Mouse (Mus musculus) heart, postnatal 0 days (tissue): ENCODE measurements around the gene Trim26. TPM values are rescaled to one million over a fixed set of nuclear protein-coding genes. Genes with fewer than 3 reads are reported as not detected.
A peak's percentile ranks its signal among the peaks of the same experiment; 100 is the strongest.

Source experiments
- ATAC-seq: fragments of 200-750 bp; cut with Nextera tagmentation; 2 replicates; pipeline ENCODE4 v1.8.0; 2017; ENCODE audit warnings: low read depth, moderate number of reproducible peaks, moderate library complexity; ENCODE audit not compliant: insufficient read depth
- DNase-seq: peaks from one replicate; pipeline ENCODE4 v3.0.0-alpha.2; 2016; ENCODE audit warnings: low spot score
- H3K27ac ChIP-seq: fragments of 300-500 bp; sonication (generic); 2 replicates; pipeline ENCODE4 v1.5.1; 2014; ENCODE audit warnings: low read depth, mild to moderate bottlenecking
- H3K27me3 ChIP-seq: fragments of 300-500 bp; sonication (generic); 2 replicates; pipeline ENCODE4 v1.6.1; 2014; ENCODE audit warnings: low read length, mixed read lengths; ENCODE audit not compliant: control insufficient read depth, insufficient read depth
- H3K36me3 ChIP-seq: fragments of 300-500 bp; sonication (generic); replicated peaks from 2 replicates; pipeline ENCODE4 v1.6.1; 2014; ENCODE audit warnings: low read length, mixed read lengths; ENCODE audit not compliant: control insufficient read depth, insufficient read depth
- H3K4me1 ChIP-seq: fragments of 300-500 bp; sonication (generic); 2 replicates; pipeline ENCODE4 v1.6.1; 2014; ENCODE audit warnings: antibody characterized with exemption; ENCODE audit not compliant: control insufficient read depth, insufficient read depth
- H3K4me2 ChIP-seq: fragments of 300-500 bp; sonication (generic); 2 replicates; pipeline ENCODE4 v1.6.1; 2014; ENCODE audit warnings: low read depth, mild to moderate bottlenecking, low read length, moderate library complexity
- H3K4me3 ChIP-seq: fragments of 300-500 bp; sonication (generic); 2 replicates; pipeline ENCODE4 v1.5.1; 2014; ENCODE audit warnings: low read depth, low read length
- H3K9ac ChIP-seq: fragments of 300-500 bp; sonication (generic); replicated peaks from 2 replicates; pipeline ENCODE4 v1.6.1; 2014; ENCODE audit warnings: low read depth, low read length, mixed read lengths
- H3K9me3 ChIP-seq: fragments of 300-500 bp; sonication (generic); replicated peaks from 2 replicates; pipeline ENCODE4 v1.6.1; 2016; ENCODE audit warnings: low read length; ENCODE audit not compliant: control insufficient read depth
- CTCF ChIP-seq: IDR thresholded peaks from 2 replicates; pipeline ENCODE4 v1.5.1; 2016; ENCODE audit warnings: antibody characterized with exemption, control low read depth, low read depth
- EP300 ChIP-seq: IDR thresholded peaks from 2 replicates; pipeline ENCODE4 v1.6.1; 2016; ENCODE audit warnings: antibody characterized with exemption, low read depth
- WGBS: fragments of 180-500 bp; shearing (Covaris S2); extraction: QIAGEN DNeasy Blood & Tissue Kit; methylation state at CpG from one replicate; pipeline ENCODE4 v1.1.7; 2014; 5-methylcytosine and 5-hydroxymethylcytosine counted together
- polyA plus RNA-seq: library from polyadenylated mRNA; unstranded; fragments of >200 nt; fragmentation: Nextera tagmentation; extraction: Ambion mirVana; gene quantifications from 2 replicates; pipeline ENCODE4 v1.2.1, GENCODE M21; 2015
- total RNA-seq: library from RNA; depleted of rRNA; stranded (reverse); fragments of >200 nt; gene quantifications from 2 replicates; pipeline ENCODE4 v1.2.3, GENCODE M21; 2014; ENCODE audit warnings: low replicate concordance

Trim26 gene
- total and polyA plus RNA-seq, 2 experiments from 2014 or later = 13.8 to 14.0 TPM

GRCm38 (mm10) chr17:36896583-36896982, 59.6 kb downstream of the Trim26 start:
- no peak overlapping the region for H3K9ac ChIP-seq
- H3K4me3 ChIP-seq = no peak overlapping the region
- whole genome bisulfite sequencing = 88% methylated on average over 1 of the region's 1 CpGs
- ATAC-seq = no peak
- H3K4me1 ChIP-seq = no peaks in the 10 kb centered on the region
- no peaks in the 10 kb centered on the region for H3K36me3 ChIP-seq
- no peaks in the 10 kb centered on the region for H3K9me3 ChIP-seq
- no peak overlapping the region for H3K27ac ChIP-seq
- no peak overlapping the region for H3K4me2 ChIP-seq
- TF ChIP-seq EP300 (no peak), CTCF (peak; percentile 49)
- H3K27me3 ChIP-seq = no peaks in the 10 kb centered on the region
- DNase-seq = peak; percentile 13

GRCm38 (mm10) chr17:36897065-36897464, 60.1 kb downstream of the Trim26 start:
- H3K27ac ChIP-seq = no peak overlapping the region
- no peaks in the 10 kb centered on the region for H3K27me3 ChIP-seq
- no peaks in the 10 kb centered on the region for H3K36me3 ChIP-seq
- no peak overlapping the region for H3K4me2 ChIP-seq
- ATAC-seq (no peak), DNase-seq (no peak)
- H3K9me3 ChIP-seq = no peaks in the 10 kb centered on the region
- TF ChIP-seq CTCF (no peak), EP300 (no peak)
- H3K4me1 ChIP-seq = no peaks in the 10 kb centered on the region
- no peak overlapping the region for H3K4me3 ChIP-seq
- no peak overlapping the region for H3K9ac ChIP-seq

- Histone ChIP-seq H3K27ac (no peak within 1 kb of the TSS), H3K4me1 (no peaks in the 10 kb centered on the region), H3K36me3 (no peaks in the 10 kb centered on the region), H3K4me3 (no peak within 1 kb of the TSS), H3K9ac (no peak within 1 kb of the TSS), H3K4me2 (no peak within 1 kb of the TSS), H3K9me3 (no peaks in the 10 kb centered on the region), H3K27me3 (no peaks in the 10 kb centered on the region)
- 64% methylated on average over 6 of the region's 6 CpGs for WGBS
- ATAC-seq = no peak
- TF ChIP-seq EP300 = no peak
- no peak for TF ChIP-seq CTCF
- no peak for DNase-seq
Measured at GRCm38 (mm10) chr17:36897552-36898205, 60.7 kb downstream of the Trim26 start, which contains the start of gene Trim31. Gene Trim31, plus strand, starts transcription at chr17:36898118.

- no peak overlapping the region for H3K4me3 ChIP-seq
- no peak overlapping the region for H3K4me2 ChIP-seq
- no peaks in the 10 kb centered on the region for H3K36me3 ChIP-seq
- DNase-seq (no peak), ATAC-seq (no peak)
- no peaks in the 10 kb centered on the region for H3K9me3 ChIP-seq
- H3K27ac ChIP-seq = no peak overlapping the region
- H3K9ac ChIP-seq = no peak overlapping the region
- WGBS = 69% methylated on average over 4 of the region's 4 CpGs
- TF ChIP-seq CTCF = no peak
- no peak for TF ChIP-seq EP300
- no peaks in the 10 kb centered on the region for H3K4me1 ChIP-seq
- H3K27me3 ChIP-seq = no peaks in the 10 kb centered on the region
Measured at GRCm38 (mm10) chr17:36899376-36899775, 62.4 kb downstream of the Trim26 start.

- H3K27ac ChIP-seq = no peak overlapping the region
- TF ChIP-seq CTCF = no peak
- TF ChIP-seq EP300 = no peak
- no peaks in the 10 kb centered on the region for H3K4me1 ChIP-seq
- H3K36me3 ChIP-seq = no peaks in the 10 kb centered on the region
- no peak for DNase-seq
- H3K27me3 ChIP-seq = no peaks in the 10 kb centered on the region
- H3K9me3 ChIP-seq = no peaks in the 10 kb centered on the region
- ATAC-seq = no peak
- H3K4me3 ChIP-seq = no peak overlapping the region
- 81% methylated on average over 5 of the region's 5 CpGs for WGBS
- no peak overlapping the region for H3K9ac ChIP-seq
- no peak overlapping the region for H3K4me2 ChIP-seq
Measured at GRCm38 (mm10) chr17:36900001-36900400, 63.1 kb downstream of the Trim26 start.

GRCm38 (mm10) chr17:36900691-36901090, 63.8 kb downstream of the Trim26 start:
- Histone ChIP-seq H3K4me3 (no peak overlapping the region), H3K9ac (no peak overlapping the region), H3K36me3 (no peaks in the 10 kb centered on the region), H3K9me3 (no peaks in the 10 kb centered on the region), H3K4me2 (no peak overlapping the region), H3K27ac (no peak overlapping the region), H3K4me1 (no peaks in the 10 kb centered on the region), H3K27me3 (no peaks in the 10 kb centered on the region)
- WGBS = 37% methylated on average over 1 of the region's 1 CpGs
- no peak for TF ChIP-seq EP300
- peak; percentile 24 for TF ChIP-seq CTCF
- DNase-seq (no peak), ATAC-seq (no peak)
